Comparison of ENCODE assay signal across 17 mouse cellular contexts in the genomic region with DNA sequence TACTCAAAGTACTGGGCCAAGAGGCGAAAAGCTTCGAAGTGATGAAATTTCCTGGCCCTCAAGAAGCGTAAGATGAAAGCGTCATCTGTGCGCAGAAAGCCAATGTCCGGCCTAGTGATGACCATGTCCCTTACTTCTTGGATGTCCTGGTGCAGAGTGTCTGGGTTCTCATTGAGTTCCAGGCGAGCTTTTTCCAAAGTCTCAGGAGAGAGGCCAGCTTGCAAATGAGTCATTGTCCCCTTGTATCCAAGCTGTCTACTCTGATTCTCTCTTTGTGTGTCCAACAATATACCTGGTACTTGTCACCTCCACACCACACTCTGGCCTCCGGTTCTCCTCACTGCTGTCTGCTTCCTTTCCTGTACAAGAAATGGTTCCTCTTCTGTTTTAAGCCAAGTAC. TPM values are rescaled to one million over a fixed set of nuclear protein-coding genes. Genes with fewer than 3 reads are reported as not detected.
DNase-seq lines count a peak whose midpoint lies in the region; TF ChIP-seq lines count a peak whose summit lies in the region.
"Had no signal": no experiment of that assay in that cellular context is flagged by ENCODE, and none has a peak within 500 bp of the region (broad histone marks: within the 10 kb centered on the region; RNA-seq: fewer than 3 reads in every experiment).

No protein-coding gene starts in this region.

- no peak overlapping the region for H3K4me3 ChIP-seq in heart, adult 2 months
- H3K4me3 ChIP-seq: embryonic facial prominence, embryonic 13.5 days; limb, embryonic 15.5 days; megakaryocyte, embryonic 14.5 days had no signal

- H3K9ac ChIP-seq in heart, adult 2 months (ENCODE audit: low read depth, low read length), result no peak overlapping the region
- H3K9ac ChIP-seq: embryonic facial prominence, embryonic 13.5 days; limb, embryonic 15.5 days had no signal

- no peaks in the 10 kb centered on the region for H3K27me3 ChIP-seq in heart, adult 2 months (ENCODE audit: control insufficient read depth, insufficient read depth, low read length)

- intact Hi-C loops in heart, adult 2 months (cut with DNase I), result no loop called here
- intact Hi-C loops in left cerebral cortex, postnatal 14 days (cut with DNase I), result no loop called here

- no peaks in the 10 kb centered on the region for H3K36me3 ChIP-seq in heart, adult 2 months (ENCODE audit: control insufficient read depth, insufficient read depth, low read length)
- H3K36me3 ChIP-seq: embryonic facial prominence, embryonic 13.5 days; G1E; limb, embryonic 15.5 days had no signal

- H3K27ac ChIP-seq in heart, adult 2 months, result no peak overlapping the region
- H3K27ac ChIP-seq: embryonic facial prominence, embryonic 13.5 days; limb, embryonic 15.5 days; stomach, postnatal 0 days had no signal

- 82% methylated on average over 8 of the region's 8 CpGs for WGBS in heart, adult 2 months

- no peak for TF ChIP-seq EP300 in heart, adult 2 months (IDR thresholded peaks at IDR 0.05; ENCODE audit: insufficient read depth, low read depth, low read length)

- no peak for TF ChIP-seq CTCF in heart, adult 2 months (IDR thresholded peaks at IDR 0.05)

- H3K4me1 ChIP-seq in heart, adult 2 months (ENCODE audit: control insufficient read depth, insufficient read depth, low read length), result no peaks in the 10 kb centered on the region
- H3K4me1 ChIP-seq: megakaryocyte, embryonic 14.5 days had no signal

- no peaks in the 10 kb centered on the region for H3K79me2 ChIP-seq in heart, adult 2 months (replicated peaks; ENCODE audit: control insufficient read depth, insufficient read depth, low read length)

- TF ChIP-seq POLR2A in heart, adult 2 months (IDR thresholded peaks at IDR 0.05; ENCODE audit: insufficient read depth, low read depth, low read length), result no peak

- DNase-seq in heart, adult 11 months, result peak; percentile 86
- no peak for DNase-seq in heart, adult 2 months
- DNase-seq in right cerebral cortex, postnatal 10 days (ENCODE audit: low spot score in 2 of 2), result peak; percentile 28 to 44
- DNase-seq in right cerebral cortex, postnatal 14 days, result no peak
- DNase-seq in left cerebral cortex, postnatal 14 days (ENCODE audit: low spot score in 2 of 2), result peak; percentile 14 to 19
- DNase-seq in right cerebral cortex, postnatal 4 days, result peak; percentile 7
- DNase-seq in urinary bladder, postnatal 36 days (ENCODE audit: low spot score in 2 of 2), result no peak
- no peak for DNase-seq in cerebellum, postnatal 10 days
- DNase-seq: kidney, adult 9 months had no signal

RNA-seq across cellular contexts. Expression of a gene that starts 1.9 kb away (rescaled TPM):
- not detected for total RNA-seq in heart, adult 2 months (2021)
- polyA plus RNA-seq in heart, adult 2 months (2012; rRNA removed), result not detected in 2 replicates
- 10 to 100 TPM; 55.9 to 59.7 TPM for total RNA-seq in left cerebral cortex, postnatal 14 days (2021)
- total RNA-seq: hematopoietic stem cell, adult 5-6 weeks had no signal
- polyA plus RNA-seq: C2C12; G1E; limb, embryonic 15.5 days; lung, embryonic 16.5 days had no signal

Comparison
In these comparisons a context has a peak if more than half of its experiments do, and no peak if none do; other contexts are left out.
1. DNase-seq: peak in heart, adult 11 months (single experiment), right cerebral cortex, postnatal 10 days (2 of 2), left cerebral cortex, postnatal 14 days (2 of 2) and right cerebral cortex, postnatal 4 days (single experiment); none in heart, adult 2 months (0 of 2), right cerebral cortex, postnatal 14 days (single experiment), urinary bladder, postnatal 36 days (0 of 2) and cerebellum, postnatal 10 days (0 of 2).
2. RNA of a gene that starts 1.9 kb away (total RNA-seq): 55.9 to 59.7 TPM in left cerebral cortex, postnatal 14 days; not detected in heart, adult 2 months; every median in the first group is over 10 times any median in the second.